Mouse (Mus musculus) Patski (cell line): ENCODE data around the gene Sult1a1. TPM values are rescaled to one million over a fixed set of nuclear protein-coding genes. Genes with fewer than 3 reads are reported as not detected.

Source experiments
- ATAC-seq: fragments of 100-300 bp; one replicate; pipeline ENCODE4 v1.8.0; 2021
- CTCF ChIA-PET: fragments of 350-600 bp; sonication (Branson Sonifier 250); formaldehyde crosslinking; loops from one replicate; lab custom pipeline; 2022; ENCODE audit warnings: inconsistent platforms; lab: Charles Lee
- POLR2A ChIA-PET: fragments of 350-600 bp; sonication (Branson Sonifier 250); formaldehyde crosslinking; loops from one replicate; lab custom pipeline; 2022; ENCODE audit warnings: antibody characterized with exemption, inconsistent platforms; lab: Charles Lee
- DNase-seq: peaks from one replicate; pipeline ENCODE4 v3.0.0-alpha.2; 2011; ENCODE audit warnings: low read depth, low spot score
- H3K27me3 ChIP-seq: fragments of 371-371 bp; one replicate; pipeline ENCODE4 v1.5.1; 2021
- CTCF ChIP-seq: fragments of 100-300 bp; IDR thresholded peaks from one replicate; pipeline ENCODE4 v1.5.1; 2021
- in situ Hi-C: fragments of 300-500 bp; cut with MboI; formaldehyde crosslinking; loops from 3 replicates; pipeline ENCODE4 v1.11.1; 2018; ENCODE audit warnings: low pct_unique_long_range_greater_than_20kb, mixed read lengths
- polyA plus RNA-seq: library from polyadenylated mRNA; unstranded; gene quantifications from one replicate; pipeline ENCODE4 v1.2.3, GENCODE M21; 2021

Sult1a1 gene
- polyA plus RNA-seq, 1 experiment from 2014 or later = 0.62 TPM

- POLR2A ChIA-PET = interaction anchor here (1.2 kb wide), 1 partner anchor 15 kb away, joined by 4 read pairs; the partner anchor contains the start of gene Sgf29
- CTCF ChIA-PET = interaction anchor here (0.9 to 1.6 kb wide), 2 partner anchors 11 to 15 kb away, joined by 3 to 4 read pairs; partner anchors contain the start of gene Sgf29
- ATAC-seq (no peak), DNase-seq (no peak)
- in situ Hi-C loops = no loop called here
- TF ChIP-seq CTCF = no peak
- no peaks in the 10 kb centered on the region for H3K27me3 ChIP-seq
Observed at GRCm38 (mm10) chr7:126663646-126664045, 12.6 kb downstream of the Sult1a1 start.

GRCm38 (mm10) chr7:126659771-126660170 lies 16.5 kb downstream of the Sult1a1 start:
- in situ Hi-C loops = no loop called here
- ATAC-seq = no peak
- H3K27me3 ChIP-seq = no peaks in the 10 kb centered on the region
- DNase-seq = no peak
- no peak for TF ChIP-seq CTCF
- ChIA-PET POLR2A (no interaction called here), CTCF (no interaction called here)

GRCm38 (mm10) chr7:126657522-126657921 lies 18.7 kb downstream of the Sult1a1 start:
- TF ChIP-seq CTCF = no peak
- DNase-seq = no peak
- ChIA-PET POLR2A (no interaction called here), CTCF (interaction anchor here (0.9 to 1.9 kb wide), 2 partner anchors 8 to 36 kb away, joined by 3 to 4 read pairs; partner anchors contain the start of gene Sgf29)
- ATAC-seq = no peak
- H3K27me3 ChIP-seq = no peaks in the 10 kb centered on the region
- in situ Hi-C loops = no loop called here

- no peak for TF ChIP-seq CTCF
- ATAC-seq = no peak
- in situ Hi-C loops = no loop called here
- H3K27me3 ChIP-seq = no peaks in the 10 kb centered on the region
- DNase-seq = no peak
- CTCF ChIA-PET = interaction anchor here (0.9 kb wide), 1 partner anchor 120 kb away, joined by 3 read pairs; no protein-coding TSS in a partner anchor
- POLR2A ChIA-PET = no interaction called here
Observed at GRCm38 (mm10) chr7:126655695-126656094, 20.5 kb downstream of the Sult1a1 start.

- no peaks in the 10 kb centered on the region for H3K27me3 ChIP-seq
- CTCF ChIA-PET = no interaction called here
- in situ Hi-C loops = no loop called here
- ATAC-seq (no peak), DNase-seq (no peak)
- POLR2A ChIA-PET = no interaction called here
- TF ChIP-seq CTCF = no peak
Observed at GRCm38 (mm10) chr7:126653991-126654390, 22.2 kb downstream of the Sult1a1 start.

GRCm38 (mm10) chr7:126650852-126651251 lies 25.4 kb downstream of the Sult1a1 start:
- ChIA-PET POLR2A (no interaction called here), CTCF (interaction anchor here (0.7 to 1.7 kb wide), 2 partner anchors 14 to 42 kb away, joined by 3 to 4 read pairs; no protein-coding TSS in a partner anchor)
- no peak for TF ChIP-seq CTCF
- in situ Hi-C loops = no loop called here
- DNase-seq = no peak
- no peak for ATAC-seq
- H3K27me3 ChIP-seq = no peaks in the 10 kb centered on the region

GRCm38 (mm10) chr7:126649231-126650051 lies 26.8 kb downstream of the Sult1a1 start, which contains the start of gene Sgf29:
Gene Sgf29, plus strand, starts transcription at chr7:126649309.
- DNase-seq (no peak), ATAC-seq (peak; percentile 73)
- TF ChIP-seq CTCF = no peak
- H3K27me3 ChIP-seq = no peaks in the 10 kb centered on the region
- in situ Hi-C loops = no loop called here
- CTCF ChIA-PET = interaction anchor here (0.6 to 1.7 kb wide), 9 partner anchors 9 to 84 kb away, joined by 3 to 4 read pairs (median 3); partner anchors contain the start of gene Eif3c
- POLR2A ChIA-PET = interaction anchor here (0.9 to 1.1 kb wide), 2 partner anchors 12 to 14 kb away, joined by 3 to 4 read pairs; no protein-coding TSS in a partner anchor

- H3K27me3 ChIP-seq = no peaks in the 10 kb centered on the region
- ChIA-PET POLR2A (interaction anchor here (0.7 to 0.9 kb wide), 2 partner anchors 15 to 202 kb away, joined by 4 read pairs; no protein-coding TSS in a partner anchor), CTCF (interaction anchor here (0.8 to 0.9 kb wide), 4 partner anchors 13 to 69 kb away, joined by 3 to 4 read pairs (median 3); no protein-coding TSS in a partner anchor)
- DNase-seq = no peak
- in situ Hi-C loops = no loop called here
- ATAC-seq = no peak
- TF ChIP-seq CTCF = peak; percentile 61
Observed at GRCm38 (mm10) chr7:126648486-126648885, 27.7 kb downstream of the Sult1a1 start.

- no peak for TF ChIP-seq CTCF
- POLR2A ChIA-PET = no interaction called here
- in situ Hi-C loops = no loop called here
- H3K27me3 ChIP-seq = no peaks in the 10 kb centered on the region
- DNase-seq = no peak
- ATAC-seq = no peak
- CTCF ChIA-PET = interaction anchor here (1.6 to 2.6 kb wide), 2 partner anchors 41 to 48 kb away, joined by 3 to 7 read pairs; no protein-coding TSS in a partner anchor
Observed at GRCm38 (mm10) chr7:126645708-126646107, 30.5 kb downstream of the Sult1a1 start.

GRCm38 (mm10) chr7:126644914-126645313 lies 31.3 kb downstream of the Sult1a1 start:
- POLR2A ChIA-PET = interaction anchor here (1.5 kb wide), 1 partner anchor 135 kb away, joined by 5 read pairs; no protein-coding TSS in a partner anchor
- CTCF ChIA-PET = interaction anchor here (1.6 to 2.5 kb wide), 3 partner anchors 41 to 66 kb away, joined by 3 to 12 read pairs (median 5); no protein-coding TSS in a partner anchor
- no peak for DNase-seq
- TF ChIP-seq CTCF = no peak
- ATAC-seq = no peak
- no peaks in the 10 kb centered on the region for H3K27me3 ChIP-seq
- in situ Hi-C loops = loop anchor here (5.0 kb wide), 1 partner anchor 47 kb away; no protein-coding TSS in a partner anchor
